Mouse (Mus musculus) liver, embryonic 18 days (tissue): ENCODE data around the gene Klhl41. TPM values are rescaled to one million over a fixed set of nuclear protein-coding genes. Genes with fewer than 3 reads are reported as not detected.

Experiments
- polyA plus RNA-seq: library from polyadenylated mRNA; depleted of rRNA; stranded (reverse); fragments of >200 nt; gene quantifications from 2 replicates; pipeline ENCODE4 v1.2.3, GENCODE M21; 2012; rRNA removed

Gene Klhl41
- polyA plus RNA-seq: 0.02 and 0.04 TPM in 2 replicates

DNA sequence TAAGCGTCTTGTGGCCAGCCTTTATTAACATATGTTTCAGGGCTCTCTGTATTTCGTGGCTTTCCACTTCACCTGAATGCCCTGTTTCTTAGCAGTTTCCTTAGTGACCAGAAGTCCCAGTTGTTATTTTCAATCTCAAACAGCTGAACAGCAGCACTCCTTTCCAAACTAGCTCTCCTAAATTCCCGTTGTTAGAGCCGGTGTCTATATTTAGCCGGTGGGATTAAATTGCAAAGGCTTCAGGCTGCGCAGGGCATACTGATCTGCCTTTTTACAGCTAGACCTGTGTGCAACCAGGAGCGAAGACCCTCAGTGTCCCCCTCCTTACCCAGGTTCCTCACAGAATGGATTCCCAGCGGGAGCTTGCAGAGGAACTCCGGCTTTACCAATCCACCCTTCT, at the start of gene Klhl41:
Klhl41 (plus strand) TSS at position 268 of the 400 bp plus-strand sequence.

DNA sequence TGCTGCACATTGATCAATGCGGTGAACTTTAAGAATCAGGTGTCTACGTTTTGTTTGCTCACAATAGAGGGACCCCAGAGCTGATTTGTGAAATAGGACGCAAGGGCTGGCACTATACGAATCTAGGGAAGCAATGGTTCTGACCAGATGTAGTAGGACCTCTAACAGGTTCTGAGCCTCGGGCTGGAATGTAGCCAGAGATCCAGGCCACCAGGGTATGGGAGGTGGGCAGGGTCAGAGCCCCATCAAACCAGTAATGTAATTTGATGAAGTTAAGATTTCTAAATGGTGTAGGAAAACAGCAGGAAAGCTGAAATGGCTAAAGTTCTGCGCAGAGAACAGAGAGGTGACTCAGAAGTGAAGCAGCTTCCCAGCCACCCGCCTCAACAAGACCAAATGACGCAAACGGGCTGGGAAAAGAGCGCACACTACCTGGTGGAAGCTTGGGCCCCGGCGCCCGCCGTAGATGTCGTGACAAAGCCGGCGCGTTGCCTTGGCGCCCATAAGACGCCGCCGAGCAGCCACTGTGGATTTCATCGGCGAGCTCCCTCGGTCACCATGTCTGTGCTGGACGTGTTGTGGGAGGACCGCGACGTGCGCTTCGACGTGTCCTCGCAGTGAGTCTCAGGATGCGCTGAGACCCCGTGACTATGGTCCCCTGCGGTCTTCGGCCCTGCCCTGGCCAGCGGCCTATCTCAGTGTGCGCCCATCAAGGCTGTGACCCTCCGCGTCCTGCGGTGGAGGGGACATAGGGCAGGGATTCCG, 23.0 kb upstream of the Klhl41 start, which contains the start of gene Bbs5:
Bbs5 (plus strand) TSS at position 446 of the 765 bp plus-strand sequence.

DNA sequence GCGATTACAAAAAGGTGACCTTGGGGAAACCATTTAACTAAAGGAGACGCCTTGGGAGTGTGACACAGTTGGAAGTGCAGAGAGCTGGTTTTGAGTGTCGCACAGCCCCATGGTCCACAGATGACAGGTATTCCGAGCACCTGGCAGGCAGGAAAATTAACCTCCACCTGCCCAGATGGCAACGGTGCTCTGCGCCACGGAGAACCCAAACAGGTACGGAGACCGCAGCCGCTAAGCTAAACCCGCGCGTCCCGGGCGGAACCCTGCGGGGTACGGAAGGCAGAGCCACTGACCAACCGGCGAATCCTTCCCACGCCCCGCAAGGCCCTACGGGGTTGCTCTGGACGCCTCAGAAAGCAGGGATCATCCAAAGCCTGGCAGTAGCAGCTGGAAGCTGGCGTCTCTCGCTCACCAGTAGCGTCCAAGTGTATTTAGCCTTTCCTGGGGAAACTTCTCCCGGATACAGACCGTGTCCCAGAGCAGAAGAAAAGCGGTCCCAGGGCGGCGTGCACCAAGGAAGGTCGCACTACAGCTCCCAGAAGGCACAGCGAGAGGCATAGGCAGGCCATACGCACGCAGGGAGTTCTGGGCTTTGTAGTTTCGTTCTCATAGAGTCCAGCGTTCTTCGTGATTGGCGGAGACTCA, 43.2 kb downstream of the Klhl41 start, which contains the start of gene Fastkd1:
Fastkd1 (minus strand) TSS at position 536 of the 645 bp plus-strand sequence.

DNA sequence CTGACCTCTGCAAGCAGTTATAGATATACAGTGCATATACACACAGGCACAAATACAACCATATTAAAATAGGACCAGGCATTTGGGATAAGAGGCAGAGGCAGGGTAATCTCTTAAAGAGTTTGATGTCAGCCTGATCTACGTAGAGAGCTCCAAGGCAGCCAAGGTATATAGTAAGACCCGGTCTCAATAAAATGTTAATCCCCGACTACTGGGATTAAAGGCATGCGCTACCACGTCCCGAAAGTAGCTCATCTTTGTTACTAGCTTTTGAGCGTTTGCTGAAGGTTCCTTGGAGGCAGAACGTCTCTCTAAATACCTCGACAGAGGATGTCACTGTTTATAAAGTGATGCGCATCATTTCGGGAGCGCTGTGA, 52.3 kb downstream of the Klhl41 start, which contains the start of gene Ppig:
Ppig (plus strand) TSS at position 273 of the 377 bp plus-strand sequence.

Other genes starting within 250 kb of the Klhl41 start
- gene Lrp2, start 84.1 kb upstream of the Klhl41 start, polyA plus RNA-seq: 0.09 and 0.12 TPM in 2 replicates
- gene Bbs5, start 22.9 kb upstream of the Klhl41 start, polyA plus RNA-seq: 2.4 and 2.9 TPM in 2 replicates
- gene Fastkd1, start 43.4 kb downstream of the Klhl41 start, polyA plus RNA-seq: 4.9 and 6.8 TPM in 2 replicates
- 7.7 and 8.0 TPM in 2 replicates for gene Ppig, start 52.4 kb downstream of the Klhl41 start, polyA plus RNA-seq
- 0.29 and 0.39 TPM in 2 replicates for gene Ccdc173, start 119.5 kb downstream of the Klhl41 start, polyA plus RNA-seq
- 8.4 and 13.4 TPM in 2 replicates for gene Phospho2, start 119.5 kb downstream of the Klhl41 start, polyA plus RNA-seq
- gene Klhl23, start 151.8 kb downstream of the Klhl41 start, polyA plus RNA-seq: 8.1 and 10.1 TPM in 2 replicates
- 50.9 and 51.9 TPM in 2 replicates for gene Ssb, start 191.4 kb downstream of the Klhl41 start, polyA plus RNA-seq
- gene Mettl5, start 215.5 kb downstream of the Klhl41 start, polyA plus RNA-seq: 8.4 and 8.5 TPM in 2 replicates
- gene Ubr3, start 227.1 kb downstream of the Klhl41 start, polyA plus RNA-seq: 8.9 and 9.6 TPM in 2 replicates